Mouse (Mus musculus) gastrocnemius, postnatal 25 days (tissue): ENCODE measurements around the gene Usp15. TPM values are rescaled to one million over a fixed set of nuclear protein-coding genes. Genes with fewer than 3 reads are reported as not detected.

Experiments
- DNase-seq: peaks from one replicate; pipeline ENCODE4 v3.0.0; 2022
- microRNA-seq, 2 experiments: library from miRNA; unstranded; fragments of <30 nt; microRNA quantifications; one replicate each; pipeline ENCODE4 v1.2.0; 2021; ENCODE audit warnings: borderline replicate concordance in 2 of 2
- total RNA-seq, 2 experiments: library from RNA; stranded (reverse); gene quantifications; 1 replicate in 1 of 2; 2 replicates in 1 of 2; pipeline ENCODE4 v1.2.3; 2021

Usp15 gene
- total RNA-seq, 2 experiments from 2014 or later = 133 to 158 TPM

DNA sequence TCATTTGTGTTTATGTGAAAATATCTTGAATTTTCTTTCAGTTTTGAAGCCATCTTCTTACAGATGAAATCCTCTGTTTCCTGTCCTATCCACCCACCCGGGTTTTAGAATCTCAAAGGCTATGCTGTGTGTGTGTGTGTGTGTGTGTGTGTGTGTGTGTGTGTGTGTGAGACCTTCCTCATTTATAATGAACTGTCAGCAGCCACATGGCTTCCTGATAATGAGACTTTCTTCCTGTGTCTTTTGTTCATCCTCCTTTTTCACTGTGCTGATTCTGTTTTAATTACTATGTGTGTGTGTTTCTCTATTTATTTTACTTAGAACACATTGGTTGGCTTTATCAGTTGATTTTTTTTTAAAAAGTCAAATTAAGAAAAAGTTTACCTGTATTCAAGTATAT, 95.5 kb downstream of the Usp15 start:
- DNase-seq = no peak

DNA sequence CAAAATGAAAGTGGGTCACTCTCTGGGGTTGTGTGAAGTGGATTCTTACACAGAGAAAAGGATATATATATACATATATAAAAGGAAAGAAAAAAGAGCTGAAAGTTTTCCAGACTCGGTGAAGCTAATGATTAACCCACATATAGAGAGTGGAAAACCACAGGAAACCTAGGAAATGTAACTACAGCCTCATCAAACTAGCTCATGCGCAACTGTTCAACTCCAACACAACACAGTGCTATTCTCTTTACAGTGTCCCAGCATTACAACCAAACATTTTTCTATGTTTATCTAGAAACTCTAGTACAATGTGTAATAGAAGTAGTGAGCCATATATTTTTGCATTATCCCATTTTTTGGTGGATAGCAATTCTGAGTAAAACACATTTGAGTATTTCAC, 96.2 kb downstream of the Usp15 start:
- DNase-seq = no peak

DNA sequence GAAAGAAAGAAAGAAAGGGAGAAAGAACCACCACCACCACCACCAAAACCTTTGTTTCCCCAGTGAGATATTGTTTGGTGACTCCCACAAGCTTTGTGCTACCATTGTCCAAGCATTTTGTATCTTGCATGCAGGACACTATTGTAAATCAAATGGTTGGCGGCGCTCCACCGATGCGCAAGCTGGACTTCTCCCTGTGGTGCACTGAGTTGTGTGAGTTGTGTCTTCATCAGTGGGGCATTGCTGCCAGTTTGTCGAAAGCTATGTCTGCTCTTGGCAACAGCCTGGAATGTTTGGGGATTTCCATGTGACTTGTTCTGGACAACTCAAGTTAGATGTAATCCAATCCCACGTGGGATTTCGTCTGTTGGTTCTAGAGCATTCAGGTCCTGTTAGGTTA, 102.3 kb downstream of the Usp15 start:
- no peak for DNase-seq

DNA sequence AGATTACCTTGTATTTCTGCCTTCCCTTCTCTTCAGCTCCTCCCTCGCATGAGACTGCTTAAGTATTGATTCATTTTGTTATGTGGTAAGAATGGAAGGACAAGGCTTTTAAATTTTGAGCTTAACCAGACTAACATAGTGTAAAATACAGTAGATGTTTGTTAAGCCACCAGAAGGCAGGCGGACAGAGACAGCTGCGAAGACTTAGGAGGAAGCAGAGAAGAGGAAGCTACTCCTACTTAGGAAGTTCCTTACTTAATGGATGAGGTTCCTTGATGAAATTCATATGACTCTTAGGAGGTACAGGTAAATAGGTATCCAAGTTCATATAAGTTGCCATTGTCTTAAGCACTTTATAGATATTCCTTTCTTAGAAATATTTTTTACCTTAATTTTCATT, 104.2 kb downstream of the Usp15 start:
- no peak for DNase-seq

DNA sequence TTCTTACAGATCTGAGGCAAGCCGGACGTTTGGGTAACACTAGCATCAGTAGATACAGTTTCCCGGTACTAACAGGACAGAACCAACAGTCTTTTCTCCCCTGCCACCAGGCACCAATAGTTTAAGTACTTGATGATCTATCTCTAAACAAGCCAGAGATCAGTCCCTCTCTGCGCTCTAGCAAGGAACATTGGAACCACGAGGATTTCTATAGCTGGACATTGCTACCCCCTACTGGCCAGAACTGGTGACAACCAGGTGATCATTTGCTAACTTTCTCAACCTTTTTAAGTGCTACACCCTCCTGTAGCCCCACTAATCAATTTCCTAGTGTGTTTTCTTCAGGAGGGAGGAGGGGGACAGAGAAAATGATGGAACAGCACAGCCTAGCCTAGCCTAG, 105.1 kb downstream of the Usp15 start:
- DNase-seq = no peak

DNA sequence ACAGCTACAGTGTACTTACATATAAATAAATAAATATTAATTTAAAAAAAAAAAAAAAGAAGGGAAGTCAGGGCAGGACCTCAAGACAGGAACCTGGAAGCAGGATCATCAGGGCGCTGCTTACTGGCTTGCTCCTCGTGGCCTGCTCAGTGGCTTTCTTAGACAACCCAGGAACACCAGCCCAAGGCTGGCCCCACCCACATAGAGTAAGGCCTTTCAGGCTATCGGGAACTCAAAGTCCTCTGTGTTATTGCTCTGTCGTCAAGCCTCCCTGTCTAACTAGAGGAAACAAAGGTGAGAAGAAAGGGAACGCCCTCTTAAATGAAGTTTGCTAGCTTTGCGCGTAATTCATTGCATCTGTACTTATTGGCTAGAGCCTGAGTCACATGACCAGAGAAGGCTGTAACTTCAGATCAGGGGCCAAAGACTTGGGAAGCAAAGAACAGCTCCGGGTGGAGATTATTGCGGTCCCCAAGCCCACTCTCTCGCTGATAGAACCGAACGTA, 107.3 kb downstream of the Usp15 start:
- no peak for DNase-seq

DNA sequence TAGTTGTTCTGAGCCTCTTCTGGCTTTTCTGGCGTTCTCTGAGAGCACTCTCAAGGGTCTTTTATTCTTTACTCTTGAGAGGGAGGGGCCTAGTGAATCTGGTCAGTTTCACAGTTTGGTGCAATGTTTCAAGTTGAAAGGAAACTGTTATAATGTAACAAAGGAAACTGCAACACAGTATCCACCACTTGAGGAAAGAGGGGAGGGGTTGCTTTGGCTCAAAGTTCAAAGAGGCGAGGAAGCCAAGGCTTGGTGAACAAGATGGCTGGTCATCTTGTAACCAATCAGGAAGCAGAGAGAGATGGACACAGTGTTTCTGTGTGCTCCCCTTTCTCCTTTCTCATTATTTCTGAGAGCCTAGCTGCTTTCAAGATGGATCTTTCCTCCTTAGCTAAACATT, 109.9 kb downstream of the Usp15 start:
- DNase-seq = no peak

DNA sequence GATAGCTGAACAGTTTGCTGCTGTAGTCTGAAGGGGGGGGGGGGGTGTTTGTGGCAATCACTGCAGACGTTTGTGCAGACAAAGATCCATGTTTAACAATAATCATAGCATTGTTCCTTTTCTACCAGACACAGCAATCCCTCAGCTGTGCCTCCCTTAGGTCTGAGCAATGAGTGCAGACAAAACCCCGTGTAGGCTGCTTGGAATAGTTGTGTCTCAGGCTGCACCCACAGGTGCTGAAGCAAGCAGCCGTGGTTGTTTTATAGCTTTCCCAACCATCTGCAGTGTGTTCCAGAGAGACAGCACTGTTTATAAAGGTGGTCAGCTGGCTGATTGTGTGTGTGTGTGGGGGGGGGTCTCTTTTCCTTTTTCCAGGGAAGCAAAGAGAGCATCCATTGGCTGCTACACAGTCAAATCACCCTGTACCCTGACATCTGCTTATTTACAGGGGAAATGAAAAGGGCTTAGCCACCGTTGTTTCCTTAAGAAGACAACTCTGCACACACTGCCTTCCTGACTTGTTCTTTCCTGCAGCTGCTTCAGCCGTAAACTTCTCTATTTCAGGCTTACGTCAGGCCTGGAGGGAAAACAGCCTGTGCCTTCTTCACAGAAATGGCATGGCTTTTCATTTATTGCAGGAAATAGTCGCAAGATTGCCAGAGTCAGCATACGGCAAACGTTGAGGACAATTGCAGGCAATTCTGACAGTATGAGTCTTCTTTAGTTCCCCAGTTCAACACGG, 111.7 kb downstream of the Usp15 start:
- DNase-seq = no peak

DNA sequence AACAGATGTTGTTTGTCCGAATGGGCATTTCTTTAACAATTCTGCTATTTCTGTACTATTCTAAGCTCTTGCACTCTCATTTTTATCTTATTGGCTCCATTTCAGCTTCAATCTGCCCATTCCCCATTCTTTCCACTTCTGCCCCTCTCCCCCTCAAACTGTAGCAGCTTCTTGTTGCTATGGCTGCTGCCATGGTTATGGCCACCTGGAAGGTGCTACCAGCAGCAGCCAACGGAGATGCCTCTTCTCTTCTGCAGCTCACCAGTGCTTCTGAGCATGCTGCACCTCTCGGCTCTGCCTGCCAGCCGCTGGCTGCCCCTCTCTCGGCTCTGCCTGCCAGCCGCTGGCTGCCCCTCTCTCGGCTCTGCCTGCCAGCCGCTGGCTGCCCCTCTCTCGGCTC, 112.5 kb downstream of the Usp15 start:
- DNase-seq = no peak

DNA sequence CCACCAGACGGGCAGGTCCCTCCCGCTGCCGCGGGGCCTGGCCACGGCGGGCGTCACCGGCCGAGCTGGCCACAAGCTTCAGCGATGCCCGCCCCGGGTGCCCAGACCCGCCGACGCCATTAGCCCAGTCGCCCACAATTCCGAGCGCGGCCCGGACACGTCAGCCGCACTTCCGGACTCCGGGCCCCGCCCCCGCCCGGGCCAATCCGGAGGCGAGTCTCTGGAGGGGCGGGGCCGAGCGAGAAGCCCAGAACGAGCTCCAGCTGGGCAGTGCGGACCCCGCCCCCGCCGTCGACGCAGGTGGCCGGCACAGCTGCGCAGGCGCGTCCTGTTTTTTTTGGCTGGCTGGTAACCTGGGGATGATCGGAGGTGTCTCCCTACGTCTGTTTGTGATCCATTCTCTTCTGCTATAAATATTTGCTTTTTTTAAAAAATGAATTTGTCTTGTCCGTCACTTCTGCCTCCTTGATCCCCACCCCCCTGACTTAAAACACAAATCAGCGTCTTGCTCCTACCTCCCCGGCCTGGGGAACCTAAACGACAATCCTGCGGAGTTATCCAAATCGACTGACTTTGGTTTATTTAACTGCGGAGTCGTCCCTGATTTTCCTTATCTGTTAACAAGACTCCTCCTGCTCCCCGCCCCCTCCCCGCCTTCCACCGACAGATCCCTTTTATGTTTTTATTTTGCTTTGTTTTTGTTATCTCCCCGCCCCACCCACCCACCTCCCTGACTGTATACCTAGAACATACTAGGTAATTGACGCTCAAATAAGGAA, 120.4 kb downstream of the Usp15 start, which contains the start of gene Mon2:
Mon2 (minus strand) TSS at position 261 of the 779 bp plus-strand sequence.
- peak; percentile 97 for DNase-seq

DNA sequence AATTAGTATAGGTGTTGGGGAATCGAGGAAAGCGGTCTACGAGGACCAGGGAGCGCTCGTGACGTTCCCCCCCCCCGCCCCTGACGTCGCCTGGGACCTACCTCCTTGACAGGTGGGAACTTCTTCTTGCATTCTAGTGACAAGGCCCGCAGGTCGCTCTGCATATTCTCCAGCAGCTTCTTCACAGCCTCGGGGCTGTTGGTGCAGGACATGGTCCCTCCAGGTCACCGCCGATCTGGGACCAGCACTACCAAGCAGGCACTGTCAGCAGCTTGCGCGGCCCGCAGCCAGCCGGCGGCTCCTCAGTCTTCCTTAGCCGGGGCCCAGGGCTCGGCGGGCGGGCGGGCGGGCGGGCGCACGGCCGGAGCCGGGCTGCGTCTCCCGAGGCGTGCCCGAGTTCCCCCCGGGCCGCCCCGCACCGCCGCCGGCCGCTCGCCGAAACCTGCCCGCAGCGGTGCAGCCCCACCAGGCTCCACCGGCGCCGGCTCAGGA, 121.0 kb downstream of the Usp15 start:
- peak; percentile 23 for DNase-seq

DNA sequence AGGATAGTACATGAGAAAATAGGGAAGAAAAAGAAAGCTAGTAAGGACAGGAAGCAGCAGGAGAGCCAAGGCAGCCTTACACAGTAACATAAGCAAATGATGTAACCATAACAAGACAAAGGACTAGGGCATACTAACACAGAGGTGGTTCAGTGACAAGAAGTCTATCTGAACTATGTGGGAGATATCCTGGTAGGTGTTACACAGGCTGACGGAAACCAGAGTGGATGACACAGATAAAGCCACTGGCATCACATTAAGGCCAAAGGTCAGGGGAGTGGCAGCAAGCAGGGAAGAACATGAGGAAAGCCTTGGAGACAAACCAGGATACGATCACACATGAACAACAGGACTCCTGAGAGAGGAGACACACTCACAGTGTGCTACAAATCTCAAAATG, 124.8 kb downstream of the Usp15 start:
- no peak for DNase-seq

DNA sequence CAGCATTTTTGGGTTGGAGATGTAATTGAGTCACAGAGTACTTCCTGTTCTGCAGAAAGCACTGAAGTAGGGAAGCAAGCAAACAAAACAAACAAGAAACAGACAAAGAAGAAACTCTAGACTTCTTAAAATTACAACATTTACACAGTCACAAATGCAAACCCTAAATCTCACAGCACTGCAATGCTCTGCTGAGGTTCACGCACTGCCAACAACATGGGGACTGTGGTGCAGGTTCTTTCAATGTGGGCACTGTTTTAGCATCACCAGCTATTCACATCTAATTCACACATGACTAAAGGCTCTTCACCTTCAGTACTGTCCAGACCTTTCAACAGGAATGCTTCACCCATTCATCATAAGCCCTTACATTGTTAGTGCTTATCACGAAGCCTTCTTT, 133.8 kb downstream of the Usp15 start:
- DNase-seq = no peak

DNA sequence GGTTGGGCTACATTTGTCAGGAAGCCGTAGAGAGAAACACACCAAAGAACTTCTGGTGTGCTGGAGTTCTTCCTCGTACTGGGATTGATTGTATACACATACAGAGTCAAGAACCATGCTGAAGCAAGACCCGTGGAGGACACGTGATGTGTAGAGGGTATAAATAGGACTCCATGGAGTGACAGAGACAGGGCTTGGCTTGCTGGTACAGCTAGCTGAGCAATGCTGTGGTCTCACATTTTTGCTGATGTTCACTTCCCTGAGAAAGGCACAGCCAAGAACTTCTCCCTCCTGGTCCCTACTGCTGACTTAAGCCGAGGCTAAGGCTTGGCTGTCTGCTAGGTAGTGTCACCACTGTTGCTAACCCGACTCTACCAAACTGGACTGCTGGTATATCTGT, 136.0 kb downstream of the Usp15 start:
- peak; percentile 75 for DNase-seq

DNA sequence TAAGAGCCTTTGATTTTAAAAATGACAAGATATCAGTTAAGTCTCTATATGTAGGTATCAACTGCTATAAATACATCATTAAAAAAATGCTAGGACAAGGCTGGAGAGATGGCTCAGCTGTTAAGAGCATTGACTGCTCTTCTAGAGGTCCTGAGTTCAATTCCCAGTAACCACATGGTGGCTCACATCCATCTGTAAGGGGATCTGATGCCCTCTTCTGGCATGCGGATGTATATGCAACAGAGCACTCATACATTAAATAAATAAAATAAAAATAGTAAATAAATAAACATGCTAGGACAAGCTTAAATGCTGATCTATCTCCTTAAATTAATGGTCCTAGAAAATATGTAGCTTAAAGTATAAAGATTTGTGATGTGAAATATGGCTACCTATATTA, 139.7 kb downstream of the Usp15 start:
- DNase-seq = no peak

DNA sequence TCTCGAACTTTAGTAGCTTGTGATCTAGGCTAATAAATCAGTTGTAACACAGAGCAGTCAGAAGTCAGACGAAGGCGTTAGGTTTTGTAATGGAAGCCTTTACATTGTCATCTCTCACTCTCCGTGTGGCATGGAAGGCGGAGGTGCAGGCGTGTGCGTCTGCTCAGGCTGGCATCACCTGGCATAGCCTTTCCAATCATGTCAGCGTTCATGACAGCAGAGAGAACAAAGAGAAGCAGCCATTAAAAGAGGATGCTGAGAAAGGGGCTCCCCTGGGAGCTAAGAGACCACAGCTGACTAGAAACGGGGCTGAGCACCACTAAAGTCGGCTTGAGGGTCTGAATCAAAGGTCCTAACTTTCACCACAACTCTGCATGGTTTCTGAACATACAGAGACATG, 140.3 kb downstream of the Usp15 start:
- no peak for DNase-seq

DNA sequence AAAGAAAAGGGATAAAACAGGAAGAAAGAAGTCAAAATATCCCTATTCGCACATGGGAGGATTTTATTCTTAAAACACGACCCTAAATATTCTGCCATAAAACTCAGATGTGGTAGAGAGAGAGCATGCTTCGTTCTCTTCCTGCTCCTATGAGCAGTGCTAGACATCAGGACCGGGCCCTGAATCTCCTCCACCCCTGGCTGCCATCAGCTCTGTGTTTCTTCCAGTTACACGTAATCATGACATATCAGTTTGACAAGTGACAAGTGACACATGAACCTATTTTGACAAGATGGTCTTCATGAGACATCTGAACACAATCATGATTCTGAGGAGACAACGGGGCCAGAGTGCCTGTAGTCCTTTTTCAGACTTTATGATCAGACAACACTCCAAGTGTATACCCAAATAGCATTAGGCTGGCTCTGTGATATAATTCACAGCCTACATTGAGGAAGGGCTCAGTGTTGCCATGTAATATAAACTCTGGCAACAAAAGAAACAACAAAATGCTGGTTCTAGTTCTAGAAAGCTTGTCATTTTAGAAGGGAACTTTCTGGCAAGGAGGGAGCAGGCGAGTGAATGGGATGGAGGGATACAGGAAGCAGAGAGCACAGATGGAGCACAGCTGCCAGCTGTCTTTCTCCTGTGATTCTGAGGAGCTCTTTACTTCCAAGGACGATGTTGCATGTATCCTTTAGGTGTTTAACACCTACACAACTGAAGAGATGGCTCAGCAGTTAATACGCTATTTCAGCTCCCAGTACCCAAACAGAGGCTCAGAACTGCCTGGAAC, 141.4 kb downstream of the Usp15 start:
- no peak for DNase-seq

Small RNA genes lying within 50 kb of the gene (microRNA-seq; reads per million reads assigned to microRNA genes)
- gene Gm27920 = 1.1 to 1.5 reads per million in 2 experiments

Other genes starting within 250 kb of the Usp15 start
- gene Mon2, start 120.5 kb downstream of the Usp15 start, total RNA-seq = 10 to 100 TPM; 29.3 to 33.6 TPM
- gene Fam19a2, start 67.0 kb upstream of the Usp15 start, total RNA-seq = not detected